Mouse (Mus musculus) heart, postnatal 0 days (tissue): Measurements from ENCODE around the gene Cct7. TPM values are rescaled to one million over a fixed set of nuclear protein-coding genes. Genes with fewer than 3 reads are reported as not detected.

ENCODE experiments used
- ATAC-seq: fragments of 200-750 bp; cut with Nextera tagmentation; 2 replicates; pipeline ENCODE4 v1.8.0; 2017; ENCODE audit warnings: low read depth, moderate number of reproducible peaks, moderate library complexity; ENCODE audit not compliant: insufficient read depth
- DNase-seq: peaks from one replicate; pipeline ENCODE4 v3.0.0-alpha.2; 2016; ENCODE audit warnings: low spot score
- H3K27ac ChIP-seq: fragments of 300-500 bp; sonication (generic); 2 replicates; pipeline ENCODE4 v1.5.1; 2014; ENCODE audit warnings: low read depth, mild to moderate bottlenecking
- H3K27me3 ChIP-seq: fragments of 300-500 bp; sonication (generic); 2 replicates; pipeline ENCODE4 v1.6.1; 2014; ENCODE audit warnings: low read length, mixed read lengths; ENCODE audit not compliant: control insufficient read depth, insufficient read depth
- H3K36me3 ChIP-seq: fragments of 300-500 bp; sonication (generic); replicated peaks from 2 replicates; pipeline ENCODE4 v1.6.1; 2014; ENCODE audit warnings: low read length, mixed read lengths; ENCODE audit not compliant: control insufficient read depth, insufficient read depth
- H3K4me1 ChIP-seq: fragments of 300-500 bp; sonication (generic); 2 replicates; pipeline ENCODE4 v1.6.1; 2014; ENCODE audit warnings: antibody characterized with exemption; ENCODE audit not compliant: control insufficient read depth, insufficient read depth
- H3K4me2 ChIP-seq: fragments of 300-500 bp; sonication (generic); 2 replicates; pipeline ENCODE4 v1.6.1; 2014; ENCODE audit warnings: low read depth, mild to moderate bottlenecking, low read length, moderate library complexity
- H3K4me3 ChIP-seq: fragments of 300-500 bp; sonication (generic); 2 replicates; pipeline ENCODE4 v1.5.1; 2014; ENCODE audit warnings: low read depth, low read length
- H3K9ac ChIP-seq: fragments of 300-500 bp; sonication (generic); replicated peaks from 2 replicates; pipeline ENCODE4 v1.6.1; 2014; ENCODE audit warnings: low read depth, low read length, mixed read lengths
- H3K9me3 ChIP-seq: fragments of 300-500 bp; sonication (generic); replicated peaks from 2 replicates; pipeline ENCODE4 v1.6.1; 2016; ENCODE audit warnings: low read length; ENCODE audit not compliant: control insufficient read depth
- CTCF ChIP-seq: IDR thresholded peaks from 2 replicates; pipeline ENCODE4 v1.5.1; 2016; ENCODE audit warnings: antibody characterized with exemption, control low read depth, low read depth
- EP300 ChIP-seq: IDR thresholded peaks from 2 replicates; pipeline ENCODE4 v1.6.1; 2016; ENCODE audit warnings: antibody characterized with exemption, low read depth
- WGBS: fragments of 180-500 bp; shearing (Covaris S2); extraction: QIAGEN DNeasy Blood & Tissue Kit; methylation state at CpG from one replicate; pipeline ENCODE4 v1.1.7; 2014; 5-methylcytosine and 5-hydroxymethylcytosine counted together
- polyA plus RNA-seq: library from polyadenylated mRNA; unstranded; fragments of >200 nt; fragmentation: Nextera tagmentation; extraction: Ambion mirVana; gene quantifications from 2 replicates; pipeline ENCODE4 v1.2.1, GENCODE M21; 2015
- total RNA-seq: library from RNA; depleted of rRNA; stranded (reverse); fragments of >200 nt; gene quantifications from 2 replicates; pipeline ENCODE4 v1.2.3, GENCODE M21; 2014; ENCODE audit warnings: low replicate concordance

The Cct7 gene
- total and polyA plus RNA-seq, 2 experiments from 2014 or later: 138 to 246 TPM

GRCm38 (mm10) chr6:85483843-85484721, 32.8 kb downstream of the Cct7 start:
- DNase-seq (no peak), ATAC-seq (no peak)
- no peaks in the 10 kb centered on the region for H3K36me3 ChIP-seq
- H3K27ac ChIP-seq: no peak overlapping the region
- H3K4me2 ChIP-seq: peak overlapping the region; percentile 13; the same call in 1 of the 2 replicates
- no peaks in the 10 kb centered on the region for H3K4me1 ChIP-seq
- WGBS: 4% methylated on average over 87 of the region's 92 CpGs
- peak overlapping the region; percentile 22 for H3K4me3 ChIP-seq
- no peak overlapping the region for H3K9ac ChIP-seq
- no peaks in the 10 kb centered on the region for H3K9me3 ChIP-seq
- TF ChIP-seq CTCF: no peak
- no peak for TF ChIP-seq EP300
- H3K27me3 ChIP-seq: peaks cover 47% of the 10 kb centered on the region

- Histone ChIP-seq H3K27ac (no peak overlapping the region), H3K36me3 (no peaks in the 10 kb centered on the region), H3K27me3 (peaks cover 40% of the 10 kb centered on the region), H3K4me2 (no peak overlapping the region), H3K4me1 (no peaks in the 10 kb centered on the region), H3K9me3 (no peaks in the 10 kb centered on the region), H3K4me3 (no peak overlapping the region), H3K9ac (no peak overlapping the region)
- WGBS: 70% methylated on average over 2 of the region's 2 CpGs
- TF ChIP-seq CTCF (no peak), EP300 (no peak)
- ATAC-seq (no peak), DNase-seq (no peak)
Observed at GRCm38 (mm10) chr6:85485738-85486137, 34.4 kb downstream of the Cct7 start.

DNA sequence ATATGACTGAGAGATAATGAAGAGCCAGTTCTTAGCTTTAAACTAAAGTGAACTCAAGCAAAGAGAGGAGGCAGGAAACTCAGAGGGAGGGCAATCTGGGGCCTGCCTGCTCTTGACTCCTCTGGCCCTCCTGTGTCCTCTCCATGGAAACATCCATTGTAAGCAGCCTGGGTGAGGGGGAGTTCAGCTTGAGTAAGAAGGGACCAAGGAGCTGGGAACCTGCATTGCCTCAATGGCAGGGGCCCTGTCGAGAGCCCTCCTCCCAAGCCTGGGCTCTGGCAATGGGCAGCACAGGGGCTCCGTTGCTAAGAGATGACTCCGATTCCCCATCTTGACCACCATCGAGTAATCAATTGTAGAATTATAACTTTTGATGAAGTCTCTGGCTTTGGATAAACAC, 37.2 kb downstream of the Cct7 start:
- no peak for DNase-seq
- Histone ChIP-seq H3K27me3 (peaks cover 32% of the 10 kb centered on the region), H3K4me3 (no peak overlapping the region), H3K9ac (no peak overlapping the region), H3K27ac (no peak overlapping the region), H3K36me3 (no peaks in the 10 kb centered on the region), H3K4me2 (no peak overlapping the region), H3K9me3 (no peaks in the 10 kb centered on the region), H3K4me1 (no peaks in the 10 kb centered on the region)
- no peak for TF ChIP-seq CTCF
- no peak for TF ChIP-seq EP300
- no peak for ATAC-seq
- 72% methylated on average over 4 of the region's 4 CpGs for WGBS

- Histone ChIP-seq H3K4me2 (no peak overlapping the region), H3K27ac (no peak overlapping the region), H3K9me3 (no peaks in the 10 kb centered on the region), H3K4me3 (no peak overlapping the region), H3K9ac (no peak overlapping the region), H3K36me3 (no peaks in the 10 kb centered on the region), H3K27me3 (peaks cover 20% of the 10 kb centered on the region), H3K4me1 (no peaks in the 10 kb centered on the region)
- ATAC-seq (no peak), DNase-seq (no peak)
- WGBS: 71% methylated on average over 3 of the region's 3 CpGs
- no peak for TF ChIP-seq CTCF
- no peak for TF ChIP-seq EP300
Observed at GRCm38 (mm10) chr6:85489717-85490116, 38.4 kb downstream of the Cct7 start.

GRCm38 (mm10) chr6:85490252-85490651, 38.9 kb downstream of the Cct7 start:
- WGBS: 74% methylated on average over 4 of the region's 4 CpGs

DNA sequence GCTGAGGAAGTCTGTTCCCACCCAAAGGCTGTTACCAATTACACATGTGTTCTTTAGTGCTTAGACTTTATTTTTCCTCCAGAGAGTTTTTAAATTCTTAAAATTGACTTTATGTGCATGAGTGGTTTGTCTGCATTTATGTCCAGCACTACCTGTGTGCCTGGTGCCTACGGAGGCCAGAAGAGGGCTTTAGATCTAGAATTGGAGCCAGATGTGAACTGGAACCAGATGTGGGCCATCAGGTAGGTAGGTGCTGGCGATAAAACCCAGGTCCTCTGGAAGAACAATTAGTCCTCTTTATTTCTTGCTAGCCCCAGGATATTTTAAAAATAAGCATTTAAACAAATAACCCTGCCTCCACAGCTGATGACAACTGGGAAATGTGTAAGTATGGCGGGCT, 40.3 kb downstream of the Cct7 start:
- H3K4me2 ChIP-seq: no peak overlapping the region
- no peaks in the 10 kb centered on the region for H3K4me1 ChIP-seq
- H3K9ac ChIP-seq: no peak overlapping the region
- TF ChIP-seq CTCF: no peak
- TF ChIP-seq EP300: no peak
- no peak for DNase-seq
- H3K4me3 ChIP-seq: no peak overlapping the region
- 0 out of 2 replicates have a peak, but pooled peaks cover under 1% of the 10 kb centered on the region for H3K27me3 ChIP-seq
- ATAC-seq: no peak
- WGBS: 74% methylated on average over 3 of the region's 3 CpGs
- H3K9me3 ChIP-seq: no peaks in the 10 kb centered on the region
- H3K36me3 ChIP-seq: no peaks in the 10 kb centered on the region
- H3K27ac ChIP-seq: no peak overlapping the region

More at GRCm38 (mm10) chr6:85490252-85490651, 38.9 kb downstream of the Cct7 start:
- Histone ChIP-seq H3K27ac (no peak overlapping the region), H3K9me3 (no peaks in the 10 kb centered on the region), H3K27me3 (peaks cover 14% of the 10 kb centered on the region), H3K4me2 (no peak overlapping the region), H3K36me3 (no peaks in the 10 kb centered on the region), H3K4me1 (no peaks in the 10 kb centered on the region), H3K4me3 (no peak overlapping the region), H3K9ac (no peak overlapping the region)
- ATAC-seq: no peak
- DNase-seq: no peak
- TF ChIP-seq EP300: no peak
- TF ChIP-seq CTCF: no peak
